Mouse (Mus musculus) intestine, embryonic 15.5 days (tissue): Measurements from ENCODE around the gene Pcare. TPM values are rescaled to one million over a fixed set of nuclear protein-coding genes. Genes with fewer than 3 reads are reported as not detected.

Experiments used
- ATAC-seq: fragments of 200-750 bp; cut with Nextera tagmentation; 2 replicates; pipeline ENCODE4 v1.8.0; 2017; ENCODE audit warnings: moderate TSS enrichment, moderate library complexity
- H3K27ac ChIP-seq: fragments of 300-500 bp; sonication (generic); 2 replicates; pipeline ENCODE4 v1.5.1; 2015; ENCODE audit warnings: mild to moderate bottlenecking, inconsistent platforms
- H3K27me3 ChIP-seq: fragments of 300-500 bp; sonication (generic); replicated peaks from 2 replicates; pipeline ENCODE4 v1.6.1; 2015; ENCODE audit warnings: inconsistent platforms
- H3K36me3 ChIP-seq: fragments of 300-500 bp; sonication (generic); 2 replicates; pipeline ENCODE4 v1.6.1; 2015; ENCODE audit warnings: inconsistent platforms
- H3K4me1 ChIP-seq: fragments of 300-500 bp; sonication (generic); replicated peaks from 2 replicates; pipeline ENCODE4 v1.6.1; 2015; ENCODE audit warnings: inconsistent platforms
- H3K4me2 ChIP-seq: fragments of 300-500 bp; sonication (generic); replicated peaks from 2 replicates; pipeline ENCODE4 v1.6.1; 2015; ENCODE audit warnings: mild to moderate bottlenecking, inconsistent platforms
- H3K4me3 ChIP-seq: fragments of 300-500 bp; sonication (generic); replicated peaks from 2 replicates; pipeline ENCODE4 v1.5.1; 2015; ENCODE audit warnings: inconsistent platforms
- H3K9ac ChIP-seq: fragments of 300-500 bp; sonication (generic); 2 replicates; pipeline ENCODE4 v1.6.1; 2015; ENCODE audit warnings: inconsistent platforms
- H3K9me3 ChIP-seq: fragments of 300-500 bp; sonication (generic); 2 replicates; pipeline ENCODE4 v1.6.1; 2016; ENCODE audit warnings: inconsistent platforms
- WGBS: fragments of 180-500 bp; shearing (Covaris S2); methylation state at CpG from one replicate; pipeline ENCODE4 v1.1.7; 2015; 5-methylcytosine and 5-hydroxymethylcytosine counted together
- polyA plus RNA-seq: library from polyadenylated mRNA; unstranded; fragments of >200 nt; fragmentation: Nextera tagmentation; extraction: Ambion mirVana; gene quantifications from 2 replicates; pipeline ENCODE4 v1.2.1, GENCODE M21; 2015

The Pcare gene
- not detected in 2 replicates for polyA plus RNA-seq

DNA sequence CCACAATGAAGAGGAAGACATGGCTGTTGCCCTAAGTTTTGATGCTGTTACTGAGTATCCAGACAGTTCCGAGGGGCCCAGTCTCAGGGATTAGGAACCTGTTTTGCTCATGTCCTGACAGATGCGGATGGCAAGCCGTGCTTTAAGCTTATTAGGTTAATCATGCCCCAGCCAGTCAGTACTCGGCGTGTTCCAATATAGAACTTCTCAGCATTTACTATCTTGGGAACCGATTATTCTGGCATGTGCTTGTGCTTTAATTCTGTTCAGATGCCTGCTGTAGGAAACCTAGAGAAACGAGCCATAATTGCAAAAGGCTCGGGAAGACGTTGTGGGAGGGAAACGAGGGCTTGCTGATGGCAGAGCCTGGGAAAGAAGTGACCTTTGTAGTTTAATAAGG lies at the start of gene Pcare:
Pcare (minus strand) TSS at position 64 of the 400 bp plus-strand sequence.
- Histone ChIP-seq H3K4me2 (no peak within 1 kb of the TSS), H3K27me3 (no peaks in the 10 kb centered on the region; the same call in 1 of the 2 replicates), H3K27ac (no peak within 1 kb of the TSS), H3K36me3 (no peaks in the 10 kb centered on the region), H3K4me1 (no peaks in the 10 kb centered on the region), H3K4me3 (no peak within 1 kb of the TSS), H3K9ac (no peak within 1 kb of the TSS), H3K9me3 (no peaks in the 10 kb centered on the region)
- ATAC-seq = no peak
- WGBS = 73% methylated on average over 10 of the region's 10 CpGs

DNA sequence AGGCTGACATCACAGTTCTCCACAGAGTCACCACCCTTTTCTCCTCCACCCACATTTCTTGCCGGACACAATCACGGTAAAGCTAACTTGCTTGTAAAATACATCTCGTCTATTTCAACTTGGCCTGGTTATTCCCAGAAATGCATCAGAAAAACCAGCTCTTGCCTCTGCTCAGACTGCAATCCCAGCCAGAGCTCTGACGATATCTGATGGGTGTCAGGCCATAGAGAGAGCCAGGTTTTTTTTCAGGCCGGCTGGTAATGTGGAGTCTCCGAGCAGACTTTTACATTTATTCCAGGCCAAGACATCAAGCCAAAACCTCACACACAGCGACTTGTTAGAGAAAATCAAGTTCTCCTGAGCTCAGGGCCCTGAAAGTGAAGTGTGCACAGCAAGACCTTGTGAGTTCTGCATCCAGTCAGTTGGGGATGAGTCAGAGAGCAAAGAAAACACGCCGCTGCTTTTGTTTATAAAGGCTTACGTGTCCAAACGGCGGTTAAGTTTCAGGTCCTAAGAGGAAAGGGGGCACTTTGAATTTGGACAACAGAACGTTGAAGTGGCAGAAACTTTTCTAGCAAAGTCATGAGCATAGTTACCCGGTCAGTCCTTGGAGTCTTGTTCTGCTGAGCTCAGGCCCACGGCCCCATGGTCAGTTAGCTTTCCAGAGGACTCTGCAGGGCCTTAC lies 43.0 kb upstream of the Pcare start:
- no peaks in the 10 kb centered on the region for H3K9me3 ChIP-seq

DNA sequence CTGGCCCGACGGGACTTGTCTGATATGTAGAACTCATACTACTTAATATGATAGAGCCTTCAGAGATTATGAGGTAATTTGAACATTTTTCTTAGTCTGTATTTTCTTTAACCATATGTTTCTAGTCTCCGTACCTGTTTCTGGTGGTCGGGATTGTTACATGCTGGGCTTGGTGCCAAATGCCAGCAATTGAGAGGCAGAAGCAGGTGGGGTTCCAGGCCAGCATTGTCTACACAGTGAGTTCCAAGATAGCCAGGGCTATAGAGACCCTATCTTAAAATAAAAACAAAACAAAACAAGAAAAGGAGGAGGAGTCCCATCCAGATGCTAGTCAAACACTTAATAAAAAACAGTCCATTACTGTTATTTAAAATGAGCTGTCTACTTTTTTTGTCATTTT lies 38.9 kb upstream of the Pcare start:
- Histone ChIP-seq H3K4me1 (no peaks in the 10 kb centered on the region), H3K4me3 (no peak overlapping the region), H3K36me3 (no peaks in the 10 kb centered on the region), H3K9me3 (no peaks in the 10 kb centered on the region), H3K27ac (no peak overlapping the region), H3K27me3 (no peaks in the 10 kb centered on the region), H3K4me2 (no peak overlapping the region), H3K9ac (no peak overlapping the region)
- no peak for ATAC-seq
- WGBS = 66% methylated on average over 4 of the region's 4 CpGs

More for the DNA sequence above, 43.0 kb upstream of the Pcare start:
- 60% methylated on average over 15 of the region's 15 CpGs for WGBS
- no peak for ATAC-seq
- Histone ChIP-seq H3K4me3 (no peak overlapping the region), H3K36me3 (no peaks in the 10 kb centered on the region), H3K9ac (no peak overlapping the region), H3K27ac (no peak overlapping the region), H3K4me1 (no peaks in the 10 kb centered on the region), H3K4me2 (no peak overlapping the region), H3K27me3 (no peaks in the 10 kb centered on the region)

DNA sequence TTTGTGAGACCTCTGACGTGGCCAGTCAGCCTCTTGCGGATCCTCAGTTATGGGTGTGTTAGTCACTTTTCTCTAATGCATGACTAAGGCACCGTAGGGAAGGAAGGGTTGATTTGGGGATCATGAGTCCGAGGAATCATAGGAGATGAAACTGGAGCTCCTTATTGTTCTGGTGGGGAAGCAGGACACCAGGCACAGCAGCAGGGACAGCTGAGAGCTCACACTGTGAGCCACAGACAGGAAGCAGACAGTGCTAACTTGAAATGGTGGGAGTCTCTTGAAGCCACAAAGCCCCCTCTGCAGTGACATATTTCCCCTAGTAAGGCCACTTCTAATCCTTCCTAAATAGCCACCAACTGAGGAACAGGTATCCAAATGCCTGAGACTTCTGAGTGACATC lies 38.4 kb upstream of the Pcare start:
- no peaks in the 10 kb centered on the region for H3K9me3 ChIP-seq
- ATAC-seq = no peak
- WGBS = 82% methylated on average over 4 of the region's 4 CpGs
- no peaks in the 10 kb centered on the region for H3K36me3 ChIP-seq
- no peak overlapping the region for H3K4me3 ChIP-seq
- no peak overlapping the region for H3K9ac ChIP-seq
- H3K27me3 ChIP-seq = no peaks in the 10 kb centered on the region
- H3K27ac ChIP-seq = no peak overlapping the region
- H3K4me2 ChIP-seq = no peak overlapping the region
- H3K4me1 ChIP-seq = no peaks in the 10 kb centered on the region

DNA sequence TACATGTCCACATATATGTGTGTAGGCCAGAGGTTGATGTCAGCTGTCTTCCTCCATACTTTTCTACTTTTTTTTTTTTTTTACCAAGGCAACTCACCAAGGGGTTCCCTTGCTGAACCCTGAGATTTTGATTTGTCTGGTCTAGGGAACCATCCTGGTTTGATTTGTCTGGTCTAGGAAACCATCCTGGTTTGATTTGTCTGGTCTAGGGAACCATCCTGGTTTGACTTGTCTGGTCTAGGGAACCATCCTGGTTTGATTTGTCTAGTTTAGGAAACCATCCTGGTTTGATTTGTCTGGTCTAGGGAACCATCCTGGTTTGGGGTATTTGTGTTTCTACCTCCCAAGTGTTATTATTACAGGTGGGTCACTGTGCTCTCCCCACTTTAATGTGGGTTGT lies 33.8 kb upstream of the Pcare start:
- Histone ChIP-seq H3K27me3 (peaks cover 12% of the 10 kb centered on the region), H3K9ac (no peak overlapping the region), H3K9me3 (no peaks in the 10 kb centered on the region), H3K4me3 (no peak overlapping the region), H3K4me1 (0 out of 2 replicates have a peak, but pooled peaks cover 5% of the 10 kb centered on the region), H3K27ac (no peak overlapping the region), H3K4me2 (no peak overlapping the region), H3K36me3 (no peaks in the 10 kb centered on the region)
- ATAC-seq = no peak

DNA sequence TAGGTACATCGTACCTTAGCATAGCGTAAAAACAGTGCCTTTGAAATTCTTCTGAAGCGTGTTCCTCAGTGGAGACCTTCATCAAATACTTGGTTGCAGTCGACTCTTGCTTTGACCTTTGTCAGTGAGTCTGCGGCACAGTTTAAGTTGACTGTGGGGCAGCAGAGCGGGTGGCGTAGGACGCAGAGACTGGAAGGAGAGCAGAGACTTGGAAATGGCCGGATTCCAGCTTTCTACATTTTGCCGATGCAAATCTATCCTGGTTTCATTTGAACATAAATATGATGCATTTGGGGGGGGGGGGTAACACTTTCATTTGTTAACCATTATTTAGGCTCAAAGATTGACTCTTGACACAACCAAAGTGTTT lies 30.7 kb upstream of the Pcare start:
- Histone ChIP-seq H3K9me3 (no peaks in the 10 kb centered on the region), H3K4me1 (0 out of 2 replicates have a peak, but pooled peaks cover 5% of the 10 kb centered on the region), H3K36me3 (no peaks in the 10 kb centered on the region), H3K27me3 (peaks cover 12% of the 10 kb centered on the region), H3K27ac (no peak overlapping the region), H3K4me3 (peak overlapping the region; percentile 59), H3K9ac (0 out of 2 replicates have a peak overlapping the region, but pooled peaks have one; percentile 2), H3K4me2 (peak overlapping the region; percentile 90)
- 12% methylated on average over 10 of the region's 10 CpGs for WGBS
- no peak for ATAC-seq

DNA sequence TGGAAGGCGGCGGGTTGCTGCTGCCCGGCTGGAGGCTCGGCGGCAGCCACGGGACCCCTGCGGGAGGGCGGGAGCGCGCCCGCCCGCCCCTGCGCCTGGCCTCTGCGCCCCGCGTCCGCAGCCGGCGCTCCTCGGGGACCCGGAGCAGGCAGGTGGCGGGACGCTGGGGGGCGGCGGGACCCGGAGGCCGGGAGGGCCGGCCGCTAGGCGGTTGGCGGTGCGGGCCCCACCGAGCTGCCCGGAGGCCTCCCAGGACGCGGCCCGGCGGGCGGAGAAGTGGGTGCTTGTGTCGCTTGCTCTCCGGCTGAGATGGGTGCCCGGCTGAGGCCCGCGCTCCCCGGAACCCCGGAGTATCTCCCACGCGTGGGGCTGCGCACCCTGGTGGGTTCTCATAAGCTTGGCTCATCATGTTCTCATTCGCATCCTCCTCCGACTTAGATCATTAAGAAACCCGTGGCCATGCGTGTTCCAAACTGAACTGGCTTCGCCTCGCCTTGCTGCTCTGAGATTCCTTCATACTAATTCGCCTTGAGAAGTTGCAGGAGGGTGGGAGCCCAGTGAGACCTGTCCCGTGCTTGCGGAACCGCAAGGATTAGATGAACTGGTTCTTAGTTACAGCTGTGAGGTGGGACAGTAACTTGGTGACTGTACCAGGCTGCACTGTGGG lies 30.1 kb upstream of the Pcare start:
- ATAC-seq = peak; percentile 39

DNA sequence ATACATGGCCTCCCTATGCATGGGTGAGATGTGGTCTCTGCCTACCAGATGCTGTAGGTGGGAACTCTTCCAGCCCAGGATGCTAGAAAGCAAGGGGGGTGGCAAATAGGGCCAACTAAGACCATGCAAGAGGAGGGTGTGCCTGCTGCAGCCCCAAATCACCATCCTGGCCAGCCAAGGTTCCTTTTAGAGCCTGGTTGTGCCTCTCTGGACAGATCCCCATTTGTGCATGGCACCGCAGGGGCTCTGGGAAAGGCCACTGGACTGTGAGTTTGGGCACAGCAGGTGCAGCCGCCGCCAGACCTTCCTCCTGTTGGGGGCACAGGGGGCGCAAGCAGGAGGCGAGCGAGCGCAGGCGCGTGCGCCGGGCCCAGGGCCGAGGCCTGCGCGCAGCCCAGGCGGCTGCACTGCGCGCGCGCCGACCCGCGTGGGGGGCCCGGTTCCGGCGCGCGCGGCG lies 29.6 kb upstream of the Pcare start:
- H3K36me3 ChIP-seq = no peaks in the 10 kb centered on the region
- H3K27ac ChIP-seq = no peak overlapping the region
- H3K9ac ChIP-seq = peak overlapping the region; percentile 50
- peak overlapping the region; percentile 59 for H3K4me3 ChIP-seq
- under 1% methylated on average over 19 of the region's 29 CpGs for whole genome bisulfite sequencing
- H3K4me1 ChIP-seq = 0 out of 2 replicates have a peak, but pooled peaks cover 5% of the 10 kb centered on the region
- peak overlapping the region; percentile 90 for H3K4me2 ChIP-seq
- ATAC-seq = peak; percentile 81
- H3K27me3 ChIP-seq = peaks cover 12% of the 10 kb centered on the region
- no peaks in the 10 kb centered on the region for H3K9me3 ChIP-seq

More for the DNA sequence above, 30.1 kb upstream of the Pcare start:
- 1% methylated on average over 43 of the region's 59 CpGs for WGBS
- no peaks in the 10 kb centered on the region for H3K36me3 ChIP-seq
- peak overlapping the region; percentile 90 for H3K4me2 ChIP-seq
- peaks cover 12% of the 10 kb centered on the region for H3K27me3 ChIP-seq
- peak overlapping the region; percentile 59 for H3K4me3 ChIP-seq
- peak overlapping the region; percentile 50 for H3K9ac ChIP-seq
- H3K27ac ChIP-seq = no peak overlapping the region
- H3K4me1 ChIP-seq = 0 out of 2 replicates have a peak, but pooled peaks cover 5% of the 10 kb centered on the region
- H3K9me3 ChIP-seq = no peaks in the 10 kb centered on the region

DNA sequence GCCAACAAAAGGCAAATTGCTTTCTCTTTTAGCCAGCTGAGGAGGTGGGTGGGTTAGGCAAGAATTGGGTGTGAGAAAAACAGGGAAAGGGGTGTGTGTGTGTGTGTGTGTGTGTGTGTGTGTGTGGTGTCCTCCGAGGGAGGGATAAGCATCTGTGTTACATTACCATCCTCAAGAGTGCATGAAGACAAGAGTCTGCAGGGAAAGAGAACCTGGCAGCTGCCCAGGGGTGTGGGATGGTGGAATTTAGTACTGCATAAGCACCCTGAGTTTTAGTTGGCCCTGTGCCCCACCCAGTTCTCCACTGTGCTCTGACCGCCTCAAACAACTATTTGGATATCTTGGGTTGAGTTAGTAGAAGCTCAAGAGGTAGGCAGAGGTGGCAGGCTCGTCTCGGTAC lies 28.3 kb upstream of the Pcare start:
- Histone ChIP-seq H3K4me1 (0 out of 2 replicates have a peak, but pooled peaks cover 5% of the 10 kb centered on the region), H3K27me3 (peaks cover 12% of the 10 kb centered on the region), H3K27ac (no peak overlapping the region), H3K9ac (no peak overlapping the region), H3K36me3 (no peaks in the 10 kb centered on the region), H3K9me3 (no peaks in the 10 kb centered on the region), H3K4me2 (no peak overlapping the region), H3K4me3 (no peak overlapping the region)
- ATAC-seq = no peak
- 78% methylated on average over 4 of the region's 4 CpGs for WGBS

DNA sequence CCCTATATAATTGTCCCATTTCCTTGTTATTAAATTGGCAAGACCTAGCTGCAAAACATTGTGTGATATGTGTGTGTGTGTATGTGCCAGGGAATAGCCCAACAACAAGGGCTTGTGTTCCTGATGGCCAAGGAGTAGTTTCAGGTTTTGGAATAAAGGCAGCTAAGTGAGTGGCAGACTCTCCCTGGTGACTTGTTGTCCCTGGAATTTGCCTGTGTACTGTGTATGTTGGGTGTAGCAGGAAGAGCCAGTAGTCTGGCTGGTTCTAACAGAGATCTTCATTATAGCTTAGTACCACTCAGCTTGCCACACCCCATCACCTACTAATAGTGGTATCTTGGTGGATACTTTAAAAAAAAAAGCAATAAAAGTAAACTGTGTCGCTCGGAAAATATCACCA lies 27.8 kb upstream of the Pcare start:
- WGBS = 66% methylated on average over 2 of the region's 2 CpGs
- no peaks in the 10 kb centered on the region for H3K36me3 ChIP-seq
- H3K9me3 ChIP-seq = no peaks in the 10 kb centered on the region
- no peak overlapping the region for H3K27ac ChIP-seq
- H3K4me1 ChIP-seq = 0 out of 2 replicates have a peak, but pooled peaks cover 5% of the 10 kb centered on the region
- H3K4me2 ChIP-seq = no peak overlapping the region
- H3K9ac ChIP-seq = no peak overlapping the region
- H3K27me3 ChIP-seq = peaks cover 12% of the 10 kb centered on the region
- no peak overlapping the region for H3K4me3 ChIP-seq
- no peak for ATAC-seq

DNA sequence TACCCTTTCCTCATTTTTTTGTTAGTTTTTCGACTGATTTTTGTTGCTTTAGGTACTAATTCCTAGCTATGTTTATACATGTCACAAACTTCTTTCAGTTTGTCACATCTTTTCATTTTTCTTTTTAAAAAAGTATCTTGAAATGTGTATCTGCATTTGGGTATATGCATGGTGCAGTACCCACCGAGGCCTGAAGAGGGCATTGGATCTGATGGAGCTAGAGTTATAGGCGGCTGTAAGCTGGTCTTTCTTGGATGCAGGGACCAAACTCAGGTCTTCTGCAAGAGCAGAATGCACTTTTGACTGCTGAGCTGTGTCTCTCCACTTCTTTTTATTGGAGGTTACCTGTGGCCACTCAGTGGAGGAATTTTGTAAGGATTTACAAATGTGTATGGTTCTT lies 26.0 kb upstream of the Pcare start:
- Histone ChIP-seq H3K4me2 (no peak overlapping the region), H3K4me1 (0 out of 2 replicates have a peak, but pooled peaks cover 5% of the 10 kb centered on the region), H3K27ac (no peak overlapping the region), H3K9ac (no peak overlapping the region), H3K9me3 (no peaks in the 10 kb centered on the region), H3K4me3 (no peak overlapping the region), H3K36me3 (no peaks in the 10 kb centered on the region), H3K27me3 (peaks cover 12% of the 10 kb centered on the region)
- ATAC-seq = no peak
- WGBS = 66% methylated on average over 3 of the region's 3 CpGs

DNA sequence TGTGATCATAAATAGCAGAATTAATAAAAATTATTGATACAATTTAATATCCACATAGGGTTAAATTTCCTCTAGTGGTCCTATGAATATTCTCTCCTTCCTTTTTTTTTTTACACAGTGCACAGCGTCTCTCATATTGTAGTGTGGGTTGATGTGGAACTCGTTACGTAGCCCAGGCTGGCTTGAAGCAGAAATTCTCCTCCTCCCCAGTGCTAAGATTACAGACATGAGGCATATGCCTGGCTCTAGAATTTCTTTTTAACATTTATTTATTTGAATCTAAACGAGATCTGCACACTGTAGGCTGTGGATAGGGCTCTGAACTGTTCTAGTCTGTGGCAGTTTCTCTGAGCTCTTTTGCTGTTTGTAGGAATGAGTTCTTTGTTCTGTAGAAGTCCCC lies 22.6 kb upstream of the Pcare start:
- Histone ChIP-seq H3K9me3 (no peaks in the 10 kb centered on the region), H3K9ac (no peak overlapping the region), H3K27ac (no peak overlapping the region), H3K4me2 (no peak overlapping the region), H3K4me1 (no peaks in the 10 kb centered on the region), H3K36me3 (no peaks in the 10 kb centered on the region), H3K4me3 (no peak overlapping the region), H3K27me3 (no peaks in the 10 kb centered on the region)
- 69% methylated on average over 4 of the region's 4 CpGs for WGBS
- no peak for ATAC-seq
